Mouse (Mus musculus) ES-E14 (cell line): ENCODE data around the gene Gpsm2. TPM values are rescaled to one million over a fixed set of nuclear protein-coding genes. Genes with fewer than 3 reads are reported as not detected.
"Not testable (repeated sequence)": the region's sequence is repeated elsewhere in the genome, so short reads cannot be mapped to it uniquely, and the experiment has no call there.

ENCODE experiments used
- DNase-seq: peaks from one replicate; pipeline ENCODE4 v3.0.0-alpha.2; 2013; ENCODE audit warnings: low read depth, low spot score
- H3K27ac ChIP-seq: 2 replicates; pipeline ENCODE4 v1.5.1; 2012; ENCODE audit warnings: low read depth, mild to moderate bottlenecking, low read length, moderate library complexity, mixed read lengths; ENCODE audit not compliant: poor library complexity, insufficient read depth, severe bottlenecking
- H3K36me3 ChIP-seq: 2 replicates; pipeline ENCODE4 v1.6.1; 2012; ENCODE audit warnings: mild to moderate bottlenecking, low read length, moderate library complexity, mixed read lengths; ENCODE audit not compliant: control insufficient read depth, poor library complexity, insufficient read depth, severe bottlenecking
- H3K4me1 ChIP-seq, 2 experiments: fragments of 150-350 bp in 1 of 2; sonication (generic) in 1 of 2; 2 replicates each; pipeline ENCODE4 v1.6.1; 2012; ENCODE audit warnings: low read length in 2 of 2, mild to moderate bottlenecking in 1 of 2, mixed read lengths in 1 of 2; ENCODE audit not compliant: control insufficient read depth in 2 of 2, insufficient read depth in 2 of 2, poor library complexity in 1 of 2
- H3K4me3 ChIP-seq, 2 experiments: fragments of 150-350 bp in 1 of 2; sonication (generic) in 1 of 2; 2 replicates each; pipeline ENCODE4 v1.5.1; 2012; ENCODE audit warnings: low read length in 2 of 2, low read depth in 1 of 2, mild to moderate bottlenecking in 1 of 2, mixed read lengths in 1 of 2; ENCODE audit not compliant: insufficient read depth in 1 of 2, poor library complexity in 1 of 2, severe bottlenecking in 1 of 2
- H3K9ac ChIP-seq: 2 replicates; pipeline ENCODE4 v1.6.1; 2012; ENCODE audit warnings: low read depth, mild to moderate bottlenecking, low read length, mixed read lengths; ENCODE audit not compliant: poor library complexity, insufficient read depth, severe bottlenecking
- H3K9me3 ChIP-seq: fragments of 150-350 bp; sonication (generic); 2 replicates; pipeline ENCODE4 v1.6.1; 2012; ENCODE audit warnings: low read depth, mild to moderate bottlenecking, low read length; ENCODE audit not compliant: control insufficient read depth, insufficient read depth
- CHD2 ChIP-seq: IDR thresholded peaks from 2 replicates; pipeline ENCODE4 v1.6.1; 2014; ENCODE audit warnings: mild to moderate bottlenecking, low read depth, low read length, inconsistent platforms
- HCFC1 ChIP-seq: IDR thresholded peaks from 2 replicates; pipeline ENCODE4 v1.6.1; 2012; ENCODE audit warnings: low read length, inconsistent platforms, borderline replicate concordance; ENCODE audit not compliant: insufficient read depth
- MAFK ChIP-seq: IDR thresholded peaks from 2 replicates; pipeline ENCODE4 v1.6.1; 2014; ENCODE audit warnings: mild to moderate bottlenecking, low read depth, low read length, inconsistent platforms; ENCODE audit not compliant: insufficient read depth
- ZC3H11A ChIP-seq: IDR thresholded peaks from 2 replicates; pipeline ENCODE4 v1.6.1; 2012; ENCODE audit warnings: low read depth, mild to moderate bottlenecking, inconsistent platforms, low read length, borderline replicate concordance
- ZNF384 ChIP-seq: IDR thresholded peaks from 2 replicates; pipeline ENCODE4 v1.6.1; 2012; ENCODE audit warnings: low read depth, low read length, inconsistent platforms
- in situ Hi-C, 2 experiments: fragments of 600-800 bp; cut with MboI; formaldehyde crosslinking; loops; one replicate each; pipeline ENCODE4 v1.15.1; 2025; ENCODE audit warnings: low sequenced_read_pairs in 2 of 2, inconsistent platforms in 1 of 2; ENCODE audit not compliant: unreplicated experiment in 2 of 2
- total RNA-seq: library from RNA; depleted of rRNA; stranded (reverse); fragments of 300-350 nt; gene quantifications from 2 replicates; pipeline ENCODE4 v1.2.3, GENCODE M21; 2012

The Gpsm2 gene
- total RNA-seq, 1 experiment: 16.2 TPM

GRCm38 (mm10) chr3:108694321-108694720 is 27.8 kb downstream of the Gpsm2 start:
- in situ Hi-C loops: no loop called here
- TF ChIP-seq ZC3H11A: no peak
- no peak for TF ChIP-seq CHD2
- no peak for TF ChIP-seq HCFC1
- TF ChIP-seq ZNF384: no peak
- no peak for TF ChIP-seq MAFK
- H3K4me3 ChIP-seq: no peak overlapping the region
- no peaks in the 10 kb centered on the region for H3K4me1 ChIP-seq
- no peak overlapping the region for H3K27ac ChIP-seq
- peaks cover 19% of the 10 kb centered on the region for H3K36me3 ChIP-seq
- H3K9ac ChIP-seq: no peak overlapping the region
- DNase-seq: no peak
- H3K9me3 ChIP-seq: 0 out of 2 replicates have a peak, but pooled peaks cover 2% of the 10 kb centered on the region

- H3K36me3 ChIP-seq: peaks cover 13% of the 10 kb centered on the region
- no peak for DNase-seq
- TF ChIP-seq MAFK: no peak
- no peak for TF ChIP-seq ZC3H11A
- TF ChIP-seq HCFC1: no peak
- no peak for TF ChIP-seq CHD2
- TF ChIP-seq ZNF384: no peak
- H3K4me1 ChIP-seq: no peaks in the 10 kb centered on the region
- in situ Hi-C loops: no loop called here
- 0 out of 2 replicates have a peak, but pooled peaks cover 2% of the 10 kb centered on the region for H3K9me3 ChIP-seq
- no peak overlapping the region for H3K9ac ChIP-seq
- no peak overlapping the region for H3K4me3 ChIP-seq
- H3K27ac ChIP-seq: no peak overlapping the region
These were observed 32.1 kb downstream of the Gpsm2 start for GRCm38 (mm10) chr3:108689979-108690378.

GRCm38 (mm10) chr3:108689446-108689845 is 32.7 kb downstream of the Gpsm2 start:
- in situ Hi-C loops: no loop called here
- Histone ChIP-seq H3K4me1 (no peaks in the 10 kb centered on the region), H3K36me3 (peaks cover 12% of the 10 kb centered on the region), H3K4me3 (no peak overlapping the region), H3K9me3 (0 out of 2 replicates have a peak, but pooled peaks cover 2% of the 10 kb centered on the region), H3K27ac (no peak overlapping the region), H3K9ac (no peak overlapping the region)
- no peak for DNase-seq
- no peak for TF ChIP-seq CHD2
- no peak for TF ChIP-seq ZNF384
- no peak for TF ChIP-seq ZC3H11A
- no peak for TF ChIP-seq MAFK
- TF ChIP-seq HCFC1: no peak

GRCm38 (mm10) chr3:108689015-108689441 is 33.1 kb downstream of the Gpsm2 start:
- no peak overlapping the region for H3K27ac ChIP-seq
- in situ Hi-C loops: no loop called here
- H3K4me3 ChIP-seq: no peak overlapping the region
- H3K4me1 ChIP-seq: no peaks in the 10 kb centered on the region
- TF ChIP-seq HCFC1 (no peak), ZNF384 (no peak), ZC3H11A (no peak), MAFK (no peak), CHD2 (no peak)
- H3K9me3 ChIP-seq: no peaks in the 10 kb centered on the region
- H3K9ac ChIP-seq: no peak overlapping the region
- no peak for DNase-seq
- H3K36me3 ChIP-seq: peaks cover 9% of the 10 kb centered on the region

- Histone ChIP-seq H3K27ac (no peak overlapping the region), H3K9ac (no peak overlapping the region), H3K9me3 (no peaks in the 10 kb centered on the region), H3K4me1 (no peaks in the 10 kb centered on the region), H3K4me3 (no peak overlapping the region), H3K36me3 (peaks cover 17% of the 10 kb centered on the region)
- DNase-seq: no peak
- no peak for TF ChIP-seq MAFK
- in situ Hi-C loops: no loop called here
These were observed 36.4 kb downstream of the Gpsm2 start for GRCm38 (mm10) chr3:108685701-108686100.

GRCm38 (mm10) chr3:108683597-108683996 is 38.5 kb downstream of the Gpsm2 start:
- H3K9ac ChIP-seq, DNase-seq, H3K4me1 ChIP-seq, H3K4me3 ChIP-seq, in situ Hi-C loops, H3K9me3 ChIP-seq, H3K27ac ChIP-seq: not testable (repeated sequence)
- H3K36me3 ChIP-seq: peaks cover 19% of the 10 kb centered on the region
